Mouse (Mus musculus): ENCODE measurements around the gene Rsf1.

DNA sequence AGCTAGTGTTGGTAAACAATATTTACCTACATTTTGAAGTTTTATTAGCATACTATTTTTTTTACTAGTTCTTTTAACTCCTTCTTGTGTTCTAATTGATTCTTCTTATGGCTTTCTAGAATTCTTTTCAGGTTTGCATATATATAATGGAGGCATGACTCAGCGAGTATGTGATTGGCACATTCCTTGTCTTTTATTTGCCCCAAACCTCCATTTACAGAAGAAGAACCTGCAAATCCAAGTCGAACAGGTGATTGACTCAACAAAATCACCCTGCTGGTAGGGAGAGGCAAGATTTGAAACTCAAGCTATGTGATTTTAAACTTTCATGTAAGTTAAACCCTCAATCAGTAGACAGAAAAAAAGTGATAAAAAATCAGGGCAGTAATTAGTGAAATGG lies 51.6 kb downstream of the Rsf1 start:
- no peak for TF ChIP-seq EP300 (IDR thresholded peaks at IDR 0.05; ENCODE audit: low read length)
- no peak for TF ChIP-seq CTCF (conservative IDR thresholded peaks at IDR 0.05 in 1 of 2, IDR thresholded peaks at IDR 0.05 in 1 of 2; ENCODE audit: low read depth in 2 of 2, low read length in 2 of 2)
- TF ChIP-seq POLR2A (IDR thresholded peaks at IDR 0.05; ENCODE audit: low read depth, low read length), result no peak
- TF ChIP-seq MYC (IDR thresholded peaks at IDR 0.05; ENCODE audit: low read depth, low read length), result no peak
- TF ChIP-seq KAT2A (IDR thresholded peaks at IDR 0.05; ENCODE audit: insufficient replicate concordance, low read length), result no peak
- TF ChIP-seq MAX (IDR thresholded peaks at IDR 0.05; ENCODE audit: low read length), result no peak
